In the genomic region with DNA sequence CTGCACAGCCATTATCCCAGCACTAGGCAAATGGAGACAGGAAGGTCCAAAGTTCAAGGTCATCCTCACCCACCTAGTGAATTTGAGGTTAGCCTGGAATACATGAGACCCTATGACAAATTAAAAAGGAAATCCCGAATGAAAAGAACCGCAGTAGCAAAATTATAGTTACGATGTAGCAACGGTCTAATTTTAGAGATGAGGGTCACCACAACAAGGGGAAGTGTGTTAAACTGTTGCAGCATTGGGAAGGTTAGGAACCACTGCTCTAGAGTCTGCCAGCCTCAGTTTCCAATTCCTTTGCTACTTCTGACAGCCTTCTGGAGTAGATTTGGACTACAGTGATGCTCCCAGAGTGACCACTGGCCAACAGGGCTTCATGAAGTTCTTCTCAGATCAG, we compare ENCODE assay signal across 21 mouse cellular contexts.
DNase-seq lines count a peak whose midpoint lies in the region; ATAC-seq and TF ChIP-seq lines count a peak whose summit lies in the region.
"Had no signal": no experiment of that assay in that cellular context is flagged by ENCODE, and none has a peak within 500 bp of the region (broad histone marks: within the 10 kb centered on the region; RNA-seq: fewer than 3 reads in every experiment).

No protein-coding gene starts in this region.

- no peaks in the 10 kb centered on the region for H3K27me3 ChIP-seq in lung, postnatal 0 days (replicated peaks; ENCODE audit: insufficient read depth, low read length)
- H3K27me3 ChIP-seq: embryonic facial prominence, embryonic 13.5 days; embryonic facial prominence, embryonic 15.5 days; forebrain, embryonic 12.5 days had no signal

- no peak overlapping the region for H3K4me2 ChIP-seq in lung, postnatal 0 days (replicated peaks; ENCODE audit: low read depth, low read length)
- H3K4me2 ChIP-seq: embryonic facial prominence, embryonic 13.5 days; embryonic facial prominence, embryonic 15.5 days; forebrain, embryonic 12.5 days had no signal

- DNase-seq in lung, postnatal 0 days (ENCODE audit: low spot score), result no peak
- no peak for DNase-seq in testis, postnatal 14 days (ENCODE audit: low spot score)
- DNase-seq: adrenal gland, adult 2 months; adrenal gland, postnatal 10 days; adrenal gland, postnatal 25 days; cerebellum, adult 11 months; cerebellum, adult 2 months; cerebellum, adult 9-10 months; cerebellum, postnatal 10 days; cerebellum, postnatal 25 days; embryo, embryonic 11 days had no signal

- 96% methylated on average over 4 of the region's 4 CpGs for WGBS in lung, postnatal 0 days

- peak; percentile 64 for ATAC-seq in common myeloid progenitor, adult 5-6 weeks (replicated peaks; ENCODE audit: low read depth, poor library complexity, severe bottlenecking)
- ATAC-seq in granulocyte monocyte progenitor cell, adult 5-6 weeks (replicated peaks; ENCODE audit: poor library complexity, severe bottlenecking), result peak; percentile 69
- ATAC-seq in megakaryocyte progenitor cell, adult 5-6 weeks (replicated peaks; ENCODE audit: poor library complexity), result peak; percentile 63
- ATAC-seq in lung, postnatal 0 days, result no peak
- ATAC-seq: forebrain, embryonic 14.5 days; forebrain, embryonic 16.5 days had no signal

- no peak for TF ChIP-seq EP300 in lung, postnatal 0 days (IDR thresholded peaks at IDR 0.05)

- no peaks in the 10 kb centered on the region for H3K4me1 ChIP-seq in lung, postnatal 0 days (ENCODE audit: insufficient read depth, low read depth, low read length)

- H3K9me3 ChIP-seq in lung, postnatal 0 days (ENCODE audit: low read length), result no peaks in the 10 kb centered on the region
- H3K9me3 ChIP-seq: embryonic facial prominence, embryonic 13.5 days; embryonic facial prominence, embryonic 15.5 days; forebrain, embryonic 10.5 days; forebrain, embryonic 12.5 days had no signal

- TF ChIP-seq CTCF in lung, postnatal 0 days (IDR thresholded peaks at IDR 0.05), result no peak

- H3K4me3 ChIP-seq in lung, postnatal 0 days (ENCODE audit: low read depth, low read length), result no peak overlapping the region
- H3K4me3 ChIP-seq: embryonic facial prominence, embryonic 13.5 days; embryonic facial prominence, embryonic 15.5 days; erythroblast, embryonic 14.5 days; forebrain, embryonic 10.5 days; forebrain, embryonic 12.5 days had no signal

- H3K9ac ChIP-seq in lung, postnatal 0 days (replicated peaks; ENCODE audit: low read depth), result no peak overlapping the region
- H3K9ac ChIP-seq: embryonic facial prominence, embryonic 13.5 days; embryonic facial prominence, embryonic 15.5 days; forebrain, embryonic 12.5 days had no signal

- H3K36me3 ChIP-seq in lung, postnatal 0 days (ENCODE audit: insufficient read depth, low read length), result no peaks in the 10 kb centered on the region
- H3K36me3 ChIP-seq: embryonic facial prominence, embryonic 13.5 days; embryonic facial prominence, embryonic 15.5 days; forebrain, embryonic 10.5 days; forebrain, embryonic 12.5 days had no signal

- no peak overlapping the region for H3K27ac ChIP-seq in lung, postnatal 0 days (ENCODE audit: low read length)
- H3K27ac ChIP-seq: embryonic facial prominence, embryonic 13.5 days; embryonic facial prominence, embryonic 15.5 days; forebrain, embryonic 10.5 days; forebrain, embryonic 12.5 days had no signal
